Mouse (Mus musculus): Measurements from ENCODE around the gene Gria1. TPM values are rescaled to one million over a fixed set of nuclear protein-coding genes. Genes with fewer than 3 reads are reported as not detected.

Gria1 gene
- polyA plus RNA-seq, 1 experiment from 2014 or later = 1.7 TPM

DNA sequence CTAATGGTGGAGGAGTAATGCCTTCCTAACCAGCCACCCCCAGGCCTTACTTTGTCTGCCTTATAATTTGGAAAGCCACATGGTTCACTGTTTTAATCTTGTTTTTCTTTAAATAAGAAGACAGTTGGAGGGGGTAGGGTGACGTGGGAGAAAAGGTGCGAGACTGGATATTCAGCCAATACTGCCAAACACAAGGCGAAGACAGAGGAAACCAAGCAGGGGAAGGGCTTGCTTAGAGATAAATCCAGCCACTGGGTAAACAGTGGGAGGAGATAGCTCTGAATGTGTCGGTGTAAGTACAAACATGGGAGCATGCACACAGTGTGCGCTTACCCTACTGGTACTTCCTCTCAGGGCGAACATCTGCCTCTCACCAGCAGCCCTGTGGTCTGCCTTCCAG is 233.4 kb downstream of the Gria1 start:
- Histone ChIP-seq H3K9me3 (no peaks in the 10 kb centered on the region), H3K9ac (no peak overlapping the region), H3K4me1 (no peaks in the 10 kb centered on the region), H3K36me3 (no peaks in the 10 kb centered on the region), H3K27me3 (no peaks in the 10 kb centered on the region), H3K27ac (no peak overlapping the region), H3K4me2 (no peak overlapping the region), H3K4me3 (no peak overlapping the region)
- 84% methylated on average over 6 of the region's 6 CpGs for WGBS
- no peak for ATAC-seq (ENCODE audit: insufficient number of reproducible peaks, low FRiP score, low TSS enrichment, low read depth)

DNA sequence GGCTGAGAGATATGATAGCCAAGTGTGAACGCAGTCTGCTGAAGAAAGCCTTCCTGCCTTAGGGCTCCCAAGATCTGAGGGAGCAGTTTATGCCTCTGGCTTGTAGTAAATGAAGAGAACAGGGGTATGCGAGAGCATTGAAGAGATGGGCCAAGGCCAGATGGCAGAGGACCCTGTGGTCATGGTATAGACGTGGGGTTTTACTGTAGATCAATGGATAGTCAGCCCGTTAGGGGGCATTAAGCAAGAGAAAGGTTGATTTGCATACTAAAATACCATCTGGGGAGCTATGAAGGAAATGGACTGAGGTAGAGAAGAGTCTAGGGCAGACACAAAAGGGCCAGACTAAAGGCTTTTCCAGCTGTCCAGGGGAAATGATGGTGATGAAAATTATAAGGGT is 237.7 kb downstream of the Gria1 start:
- Histone ChIP-seq H3K4me3 (no peak overlapping the region), H3K4me1 (0 out of 2 replicates have a peak, but pooled peaks cover 2% of the 10 kb centered on the region), H3K27ac (no peak overlapping the region), H3K9ac (no peak overlapping the region), H3K4me2 (no peak overlapping the region), H3K9me3 (no peaks in the 10 kb centered on the region), H3K36me3 (no peaks in the 10 kb centered on the region), H3K27me3 (no peaks in the 10 kb centered on the region)
- 69% methylated on average over 4 of the region's 4 CpGs for WGBS
- ATAC-seq (ENCODE audit: insufficient number of reproducible peaks, low FRiP score, low TSS enrichment, low read depth) = no peak

DNA sequence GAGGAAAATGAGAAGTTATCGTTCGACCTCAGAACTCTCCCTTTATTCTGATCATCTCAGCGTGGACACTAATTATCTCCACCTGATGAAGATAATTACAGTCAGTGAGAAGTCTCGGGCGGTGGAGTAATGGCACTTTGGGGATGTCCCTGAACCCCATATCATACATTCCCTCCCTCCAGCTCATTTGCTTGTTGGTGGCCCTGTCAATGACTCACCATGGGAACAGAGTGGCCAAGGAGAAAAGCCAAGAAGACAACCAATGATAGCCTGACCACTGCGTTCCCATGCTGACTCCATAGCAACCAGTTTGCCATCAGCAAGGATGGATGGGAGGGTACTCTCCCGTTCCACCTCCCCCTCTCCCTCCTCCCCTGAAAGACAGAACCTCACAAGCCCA is 238.9 kb downstream of the Gria1 start:
- H3K4me3 ChIP-seq = no peak overlapping the region
- ATAC-seq (ENCODE audit: insufficient number of reproducible peaks, low FRiP score, low TSS enrichment, low read depth) = no peak
- no peaks in the 10 kb centered on the region for H3K9me3 ChIP-seq
- no peaks in the 10 kb centered on the region for H3K27me3 ChIP-seq
- no peak overlapping the region for H3K27ac ChIP-seq
- no peak overlapping the region for H3K9ac ChIP-seq
- H3K36me3 ChIP-seq = no peaks in the 10 kb centered on the region
- H3K4me2 ChIP-seq = no peak overlapping the region
- 0 out of 2 replicates have a peak, but pooled peaks cover 2% of the 10 kb centered on the region for H3K4me1 ChIP-seq
- WGBS = 74% methylated on average over 7 of the region's 7 CpGs

DNA sequence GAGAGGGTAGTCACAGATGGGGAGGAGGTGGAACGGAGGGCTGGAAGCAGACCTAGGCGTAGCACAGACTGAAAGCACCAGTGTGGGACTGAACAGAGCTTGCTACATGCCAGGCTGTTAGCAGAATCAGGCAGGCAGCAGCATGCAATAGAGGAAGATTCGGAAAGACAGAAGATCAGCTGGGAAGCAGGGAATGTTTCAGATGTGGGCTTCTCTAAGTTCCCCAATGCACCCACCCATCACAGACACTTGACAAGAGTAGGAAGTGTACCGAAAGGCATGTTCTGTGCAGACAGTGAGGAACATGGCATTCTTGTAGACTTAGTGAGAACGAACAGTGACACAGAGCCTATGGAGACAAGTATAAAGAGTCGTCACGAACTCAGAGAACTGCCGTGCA is 260.5 kb downstream of the Gria1 start:
- Histone ChIP-seq H3K36me3 (no peaks in the 10 kb centered on the region), H3K4me3 (no peak overlapping the region), H3K9ac (no peak overlapping the region), H3K4me2 (no peak overlapping the region), H3K27ac (no peak overlapping the region), H3K27me3 (no peaks in the 10 kb centered on the region), H3K9me3 (no peaks in the 10 kb centered on the region), H3K4me1 (no peaks in the 10 kb centered on the region)
- 88% methylated on average over 8 of the region's 8 CpGs for WGBS
- no peak for ATAC-seq (ENCODE audit: insufficient number of reproducible peaks, low FRiP score, low TSS enrichment, low read depth)

GRCm38 (mm10) chr11:57274687-57275086 is 263.5 kb downstream of the Gria1 start:
- Histone ChIP-seq H3K4me3 (no peak overlapping the region), H3K27ac (no peak overlapping the region), H3K9ac (no peak overlapping the region), H3K4me2 (no peak overlapping the region), H3K9me3 (no peaks in the 10 kb centered on the region), H3K36me3 (no peaks in the 10 kb centered on the region), H3K27me3 (no peaks in the 10 kb centered on the region), H3K4me1 (peaks cover 7% of the 10 kb centered on the region; the same call in 1 of the 2 replicates)
- 90% methylated on average over 4 of the region's 4 CpGs for WGBS
- ATAC-seq (ENCODE audit: insufficient number of reproducible peaks, low FRiP score, low TSS enrichment, low read depth) = no peak

DNA sequence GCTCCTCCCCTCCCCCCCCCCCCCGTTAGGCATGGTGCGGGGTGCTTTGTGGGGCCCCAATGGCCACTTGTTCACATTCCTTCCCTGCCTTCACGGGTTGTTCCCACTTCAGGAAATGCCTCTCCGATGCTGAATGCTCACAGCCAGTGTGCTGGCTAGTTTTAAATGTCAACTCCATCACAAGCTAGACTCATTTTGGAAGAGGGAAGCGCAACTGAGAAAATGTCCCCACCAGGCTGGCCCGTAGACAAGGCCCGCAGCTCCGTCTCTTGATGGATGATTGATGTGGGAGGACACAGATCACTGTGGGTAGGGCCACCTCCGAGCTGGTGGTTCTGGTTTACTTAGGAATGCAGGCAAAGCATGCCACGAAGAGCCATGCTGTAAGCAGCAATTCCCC is 266.9 kb downstream of the Gria1 start:
- Histone ChIP-seq H3K27ac (no peak overlapping the region), H3K4me2 (no peak overlapping the region), H3K36me3 (no peaks in the 10 kb centered on the region), H3K4me1 (peaks cover 7% of the 10 kb centered on the region; the same call in 1 of the 2 replicates), H3K4me3 (no peak overlapping the region), H3K27me3 (no peaks in the 10 kb centered on the region), H3K9ac (no peak overlapping the region), H3K9me3 (no peaks in the 10 kb centered on the region)
- ATAC-seq (ENCODE audit: insufficient number of reproducible peaks, low FRiP score, low TSS enrichment, low read depth) = no peak
- WGBS = 29% methylated on average over 10 of the region's 10 CpGs

DNA sequence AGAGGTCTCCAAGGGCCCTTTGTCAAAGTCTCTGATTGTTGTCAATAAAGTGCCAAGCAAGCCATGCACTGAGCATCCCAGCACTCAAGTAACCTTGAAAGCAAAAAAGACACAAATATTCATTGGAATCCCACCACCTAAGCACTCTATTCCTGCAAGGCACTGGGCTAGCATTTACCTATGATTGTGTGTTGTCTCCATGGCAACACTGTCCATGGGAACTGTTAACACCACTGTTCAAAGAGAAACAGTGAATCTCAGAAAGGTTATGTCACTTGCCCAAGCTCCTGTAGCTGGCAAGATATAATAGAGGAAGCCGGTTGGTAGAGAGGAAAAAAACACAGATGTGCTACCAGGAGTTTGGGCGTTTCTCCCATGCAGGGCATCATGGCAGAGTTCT is 274.9 kb downstream of the Gria1 start:
- Histone ChIP-seq H3K4me1 (no peaks in the 10 kb centered on the region), H3K4me3 (no peak overlapping the region), H3K27ac (no peak overlapping the region), H3K27me3 (no peaks in the 10 kb centered on the region), H3K4me2 (no peak overlapping the region), H3K36me3 (no peaks in the 10 kb centered on the region), H3K9me3 (no peaks in the 10 kb centered on the region), H3K9ac (no peak overlapping the region)
- no peak for ATAC-seq (ENCODE audit: insufficient number of reproducible peaks, low FRiP score, low TSS enrichment, low read depth)
- WGBS = 78% methylated on average over 2 of the region's 2 CpGs

DNA sequence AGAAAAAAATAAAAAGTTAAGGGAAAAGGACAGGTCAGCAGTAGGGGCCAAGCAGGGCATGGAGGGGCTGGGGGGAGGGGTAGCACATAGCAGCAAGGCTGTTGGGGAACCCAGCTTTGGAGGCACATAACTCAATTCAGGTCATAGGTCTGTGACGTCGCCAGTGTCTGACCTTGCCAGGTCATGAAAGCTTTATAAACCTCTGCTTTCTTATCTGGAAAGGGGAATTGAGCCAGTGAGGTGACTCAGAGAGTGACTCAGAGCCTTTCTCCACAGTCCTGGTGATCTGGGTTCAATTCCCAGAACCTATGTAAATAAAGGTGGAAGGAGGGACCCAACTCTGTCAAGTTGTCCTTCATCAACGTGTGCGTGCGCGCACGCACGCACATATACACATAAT is 286.2 kb downstream of the Gria1 start:
- Histone ChIP-seq H3K27me3 (no peaks in the 10 kb centered on the region), H3K9ac (no peak overlapping the region), H3K36me3 (no peaks in the 10 kb centered on the region), H3K9me3 (no peaks in the 10 kb centered on the region), H3K27ac (no peak overlapping the region), H3K4me2 (no peak overlapping the region), H3K4me3 (no peak overlapping the region), H3K4me1 (no peaks in the 10 kb centered on the region)
- no peak for ATAC-seq (ENCODE audit: insufficient number of reproducible peaks, low FRiP score, low TSS enrichment, low read depth)
- 92% methylated on average over 8 of the region's 8 CpGs for WGBS

GRCm38 (mm10) chr11:57298263-57298662 is 287.1 kb downstream of the Gria1 start:
- no peak for ATAC-seq (ENCODE audit: insufficient number of reproducible peaks, low FRiP score, low TSS enrichment, low read depth)
- H3K9me3 ChIP-seq = no peaks in the 10 kb centered on the region
- H3K36me3 ChIP-seq = no peaks in the 10 kb centered on the region
- WGBS = 73% methylated on average over 2 of the region's 2 CpGs
- no peak overlapping the region for H3K27ac ChIP-seq
- no peaks in the 10 kb centered on the region for H3K4me1 ChIP-seq
- H3K9ac ChIP-seq = no peak overlapping the region
- no peaks in the 10 kb centered on the region for H3K27me3 ChIP-seq
- H3K4me3 ChIP-seq = no peak overlapping the region
- H3K4me2 ChIP-seq = no peak overlapping the region

GRCm38 (mm10) chr11:57298665-57299064 is 287.5 kb downstream of the Gria1 start:
- Histone ChIP-seq H3K4me2 (no peak overlapping the region), H3K9me3 (no peaks in the 10 kb centered on the region), H3K4me3 (no peak overlapping the region), H3K36me3 (no peaks in the 10 kb centered on the region), H3K9ac (no peak overlapping the region), H3K27me3 (no peaks in the 10 kb centered on the region), H3K27ac (no peak overlapping the region), H3K4me1 (no peaks in the 10 kb centered on the region)
- no peak for ATAC-seq (ENCODE audit: insufficient number of reproducible peaks, low FRiP score, low TSS enrichment, low read depth)

- H3K27me3 ChIP-seq = no peaks in the 10 kb centered on the region
- 100% methylated on average over 1 of the region's 1 CpGs for WGBS
- H3K9me3 ChIP-seq = no peaks in the 10 kb centered on the region
- H3K9ac ChIP-seq = no peak overlapping the region
- H3K4me1 ChIP-seq = no peaks in the 10 kb centered on the region
- H3K27ac ChIP-seq = no peak overlapping the region
- no peak overlapping the region for H3K4me2 ChIP-seq
- no peaks in the 10 kb centered on the region for H3K36me3 ChIP-seq
- no peak for ATAC-seq (ENCODE audit: insufficient number of reproducible peaks, low FRiP score, low TSS enrichment, low read depth)
- H3K4me3 ChIP-seq = no peak overlapping the region
Observed at GRCm38 (mm10) chr11:57303602-57304001, 292.4 kb downstream of the Gria1 start.

DNA sequence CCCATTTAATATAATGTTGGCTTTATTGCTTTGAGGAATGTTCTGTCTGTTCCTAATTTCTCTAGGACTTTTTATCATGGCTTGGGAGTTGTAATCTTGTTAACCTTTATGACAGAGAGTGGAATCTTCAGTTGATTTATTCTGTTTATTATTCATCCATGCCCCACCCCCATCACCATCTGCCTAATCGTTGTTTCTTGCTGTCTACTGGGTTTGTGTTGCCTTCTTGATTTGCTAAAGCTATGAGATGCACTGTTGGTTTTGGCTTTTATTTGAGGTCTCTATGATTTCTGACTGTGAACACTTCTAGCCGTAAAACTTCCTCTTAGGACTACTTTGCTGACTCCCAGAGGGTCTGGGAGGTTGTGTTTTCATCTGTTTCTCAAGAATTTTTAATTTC is 294.9 kb downstream of the Gria1 start:
- no peak for ATAC-seq (ENCODE audit: insufficient number of reproducible peaks, low FRiP score, low TSS enrichment, low read depth)
- Histone ChIP-seq H3K4me2 (no peak overlapping the region), H3K4me3 (no peak overlapping the region), H3K27ac (no peak overlapping the region), H3K36me3 (no peaks in the 10 kb centered on the region), H3K27me3 (no peaks in the 10 kb centered on the region), H3K4me1 (no peaks in the 10 kb centered on the region), H3K9ac (no peak overlapping the region), H3K9me3 (no peaks in the 10 kb centered on the region)
- 73% methylated on average over 2 of the region's 2 CpGs for WGBS

- WGBS = 93% methylated on average over 1 of the region's 1 CpGs
- no peak overlapping the region for H3K27ac ChIP-seq
- H3K4me3 ChIP-seq = no peak overlapping the region
- H3K4me1 ChIP-seq = no peaks in the 10 kb centered on the region
- no peaks in the 10 kb centered on the region for H3K27me3 ChIP-seq
- ATAC-seq (ENCODE audit: insufficient number of reproducible peaks, low FRiP score, low TSS enrichment, low read depth) = no peak
- no peaks in the 10 kb centered on the region for H3K36me3 ChIP-seq
- H3K9me3 ChIP-seq = no peaks in the 10 kb centered on the region
- no peak overlapping the region for H3K9ac ChIP-seq
- no peak overlapping the region for H3K4me2 ChIP-seq
Observed at GRCm38 (mm10) chr11:57306892-57307291, 295.7 kb downstream of the Gria1 start.
